Mouse (Mus musculus): ENCODE data around the gene F2r. TPM values are rescaled to one million over a fixed set of nuclear protein-coding genes. Genes with fewer than 3 reads are reported as not detected.
A peak's percentile ranks its signal among the peaks of the same experiment; 100 is the strongest.

F2r gene
- 106 and 110 TPM in 2 replicates for polyA plus RNA-seq (2016; fragmentation: Nextera tagmentation; extraction: Ambion mirVana)

- Histone ChIP-seq H3K27ac (peak within 1 kb of the TSS; percentile 96), H3K4me3 (peak within 1 kb of the TSS; percentile 77), H3K4me1 (peaks cover 37% of the 10 kb centered on the region), H3K9me3 (no peaks in the 10 kb centered on the region), H3K27me3 (ENCODE audit: poor library complexity, severe bottlenecking) (no peaks in the 10 kb centered on the region), H3K36me3 (replicated peaks) (peaks cover 33% of the 10 kb centered on the region)
- DNase-seq (ENCODE audit: extremely low spot score, low spot score), result peak; percentile 85
- WGBS, result under 1% methylated on average over 42 of the region's 42 CpGs
Observed at GRCm38 (mm10) chr13:95618309-95618712, at the start of gene F2r. Gene F2r (minus strand): TSS chr13:95618487.

GRCm38 (mm10) chr13:95667260-95667659 lies 49.0 kb upstream of the F2r start:
- H3K4me3 ChIP-seq, result no peak overlapping the region
- DNase-seq (ENCODE audit: extremely low spot score, low spot score), result no peak
- peaks cover 4% of the 10 kb centered on the region; the same call in 1 of the 2 replicates for H3K4me1 ChIP-seq
- H3K27ac ChIP-seq, result no peak overlapping the region
- no peaks in the 10 kb centered on the region for H3K9me3 ChIP-seq
- H3K36me3 ChIP-seq (replicated peaks), result peaks cover 79% of the 10 kb centered on the region
- no peaks in the 10 kb centered on the region for H3K27me3 ChIP-seq (ENCODE audit: poor library complexity, severe bottlenecking)
- 24% methylated on average over 7 of the region's 7 CpGs for WGBS

- Histone ChIP-seq H3K9me3 (no peaks in the 10 kb centered on the region), H3K36me3 (replicated peaks) (peaks cover 81% of the 10 kb centered on the region), H3K27ac (no peak overlapping the region), H3K27me3 (ENCODE audit: poor library complexity, severe bottlenecking) (no peaks in the 10 kb centered on the region), H3K4me1 (peaks cover 4% of the 10 kb centered on the region; the same call in 1 of the 2 replicates), H3K4me3 (no peak overlapping the region)
- WGBS, result 91% methylated on average over 13 of the region's 13 CpGs
- DNase-seq (ENCODE audit: extremely low spot score, low spot score), result no peak
Observed at GRCm38 (mm10) chr13:95665644-95666356, 47.5 kb upstream of the F2r start.

GRCm38 (mm10) chr13:95663834-95664233 lies 45.5 kb upstream of the F2r start:
- no peak for DNase-seq (ENCODE audit: extremely low spot score, low spot score)
- H3K27ac ChIP-seq, result no peak overlapping the region
- no peak overlapping the region for H3K4me3 ChIP-seq
- no peaks in the 10 kb centered on the region for H3K9me3 ChIP-seq
- H3K4me1 ChIP-seq, result peaks cover 4% of the 10 kb centered on the region; the same call in 1 of the 2 replicates
- H3K36me3 ChIP-seq (replicated peaks), result peaks cover 81% of the 10 kb centered on the region
- WGBS, result 97% methylated on average over 4 of the region's 4 CpGs
- H3K27me3 ChIP-seq (ENCODE audit: poor library complexity, severe bottlenecking), result no peaks in the 10 kb centered on the region

- no peaks in the 10 kb centered on the region for H3K9me3 ChIP-seq
- no peak overlapping the region for H3K4me3 ChIP-seq
- no peak overlapping the region for H3K27ac ChIP-seq
- 83% methylated on average over 7 of the region's 7 CpGs for whole genome bisulfite sequencing
- DNase-seq (ENCODE audit: extremely low spot score, low spot score), result no peak
- peaks cover 74% of the 10 kb centered on the region for H3K36me3 ChIP-seq (replicated peaks)
- no peaks in the 10 kb centered on the region for H3K27me3 ChIP-seq (ENCODE audit: poor library complexity, severe bottlenecking)
- H3K4me1 ChIP-seq, result peaks cover 4% of the 10 kb centered on the region
Observed at GRCm38 (mm10) chr13:95659432-95659831, 41.1 kb upstream of the F2r start.

- H3K36me3 ChIP-seq (replicated peaks), result peaks cover 54% of the 10 kb centered on the region
- WGBS, result 62% methylated on average over 9 of the region's 9 CpGs
- no peak for DNase-seq (ENCODE audit: extremely low spot score, low spot score)
- H3K9me3 ChIP-seq, result no peaks in the 10 kb centered on the region
- peaks cover 4% of the 10 kb centered on the region for H3K4me1 ChIP-seq
- H3K27me3 ChIP-seq (ENCODE audit: poor library complexity, severe bottlenecking), result no peaks in the 10 kb centered on the region
- H3K27ac ChIP-seq, result 0 out of 2 replicates have a peak overlapping the region, but pooled peaks have one; percentile 15
- H3K4me3 ChIP-seq, result no peak overlapping the region
Observed at GRCm38 (mm10) chr13:95657171-95657570, 38.9 kb upstream of the F2r start.

- 58% methylated on average over 9 of the region's 9 CpGs for WGBS
- Histone ChIP-seq H3K4me1 (peaks cover 4% of the 10 kb centered on the region), H3K36me3 (replicated peaks) (peaks cover 40% of the 10 kb centered on the region), H3K9me3 (no peaks in the 10 kb centered on the region), H3K27ac (peak overlapping the region; percentile 2; the same call in 1 of the 2 replicates), H3K4me3 (no peak overlapping the region), H3K27me3 (ENCODE audit: poor library complexity, severe bottlenecking) (no peaks in the 10 kb centered on the region)
- DNase-seq (ENCODE audit: extremely low spot score, low spot score), result no peak
Observed at GRCm38 (mm10) chr13:95655284-95655683, 37.0 kb upstream of the F2r start.

- Histone ChIP-seq H3K27ac (no peak overlapping the region), H3K36me3 (replicated peaks) (peaks cover 31% of the 10 kb centered on the region), H3K4me3 (no peak overlapping the region), H3K9me3 (no peaks in the 10 kb centered on the region), H3K27me3 (ENCODE audit: poor library complexity, severe bottlenecking) (no peaks in the 10 kb centered on the region), H3K4me1 (peaks cover 4% of the 10 kb centered on the region)
- no peak for DNase-seq (ENCODE audit: extremely low spot score, low spot score)
- WGBS, result 86% methylated on average over 4 of the region's 4 CpGs
Observed at GRCm38 (mm10) chr13:95653696-95654095, 35.4 kb upstream of the F2r start.

GRCm38 (mm10) chr13:95651870-95652668 lies 33.8 kb upstream of the F2r start:
- Histone ChIP-seq H3K27ac (no peak overlapping the region), H3K4me3 (no peak overlapping the region), H3K27me3 (ENCODE audit: poor library complexity, severe bottlenecking) (no peaks in the 10 kb centered on the region), H3K9me3 (no peaks in the 10 kb centered on the region), H3K4me1 (peaks cover 8% of the 10 kb centered on the region), H3K36me3 (replicated peaks) (peaks cover 17% of the 10 kb centered on the region; the same call in 1 of the 2 replicates)
- DNase-seq (ENCODE audit: extremely low spot score, low spot score), result no peak
- WGBS, result 82% methylated on average over 7 of the region's 7 CpGs

- H3K27ac ChIP-seq, result no peak overlapping the region
- H3K36me3 ChIP-seq (replicated peaks), result peaks cover 31% of the 10 kb centered on the region
- DNase-seq (ENCODE audit: extremely low spot score, low spot score), result no peak
- H3K27me3 ChIP-seq (ENCODE audit: poor library complexity, severe bottlenecking), result no peaks in the 10 kb centered on the region
- no peak overlapping the region for H3K4me3 ChIP-seq
- peaks cover 4% of the 10 kb centered on the region; the same call in 1 of the 2 replicates for H3K4me1 ChIP-seq
- H3K9me3 ChIP-seq, result no peaks in the 10 kb centered on the region
- WGBS, result 92% methylated on average over 3 of the region's 3 CpGs
Observed at GRCm38 (mm10) chr13:95649941-95650340, 31.7 kb upstream of the F2r start.

GRCm38 (mm10) chr13:95647248-95647647 lies 29.0 kb upstream of the F2r start:
- Histone ChIP-seq H3K9me3 (no peaks in the 10 kb centered on the region), H3K4me3 (no peak overlapping the region), H3K4me1 (peaks cover 15% of the 10 kb centered on the region), H3K36me3 (replicated peaks) (peaks cover 57% of the 10 kb centered on the region), H3K27me3 (ENCODE audit: poor library complexity, severe bottlenecking) (no peaks in the 10 kb centered on the region), H3K27ac (no peak overlapping the region)
- no peak for DNase-seq (ENCODE audit: extremely low spot score, low spot score)
- WGBS, result 82% methylated on average over 4 of the region's 4 CpGs

GRCm38 (mm10) chr13:95646687-95647111 lies 28.4 kb upstream of the F2r start:
- no peak overlapping the region for H3K4me3 ChIP-seq
- H3K9me3 ChIP-seq, result no peaks in the 10 kb centered on the region
- no peak for DNase-seq (ENCODE audit: extremely low spot score, low spot score)
- 87% methylated on average over 9 of the region's 9 CpGs for WGBS
- no peaks in the 10 kb centered on the region for H3K27me3 ChIP-seq (ENCODE audit: poor library complexity, severe bottlenecking)
- no peak overlapping the region for H3K27ac ChIP-seq
- peaks cover 15% of the 10 kb centered on the region for H3K4me1 ChIP-seq
- H3K36me3 ChIP-seq (replicated peaks), result peaks cover 54% of the 10 kb centered on the region

GRCm38 (mm10) chr13:95643740-95644139 lies 25.5 kb upstream of the F2r start:
- Histone ChIP-seq H3K9me3 (no peaks in the 10 kb centered on the region), H3K4me3 (no peak overlapping the region), H3K4me1 (peaks cover 27% of the 10 kb centered on the region), H3K27ac (peak overlapping the region; percentile 51; the same call in 1 of the 2 replicates), H3K27me3 (ENCODE audit: poor library complexity, severe bottlenecking) (no peaks in the 10 kb centered on the region), H3K36me3 (replicated peaks) (peaks cover 50% of the 10 kb centered on the region)
- WGBS, result 74% methylated on average over 7 of the region's 7 CpGs
- DNase-seq (ENCODE audit: extremely low spot score, low spot score), result no peak

All from forebrain, embryonic 10.5 days (tissue).